Mouse (Mus musculus): ENCODE measurements around the gene Erbb3. TPM values are rescaled to one million over a fixed set of nuclear protein-coding genes. Genes with fewer than 3 reads are reported as not detected.

Erbb3 gene
- polyA plus RNA-seq, 1 experiment from 2014 or later: 22.3 TPM

GRCm38 (mm10) chr10:128578330-128578729 is 11.1 kb downstream of the Erbb3 start:
- WGBS: 58% methylated on average over 11 of the region's 11 CpGs
- no peaks in the 10 kb centered on the region for H3K9me3 ChIP-seq (ENCODE audit: control insufficient read depth)
- TF ChIP-seq CTCF (IDR thresholded peaks at IDR 0.05; ENCODE audit: low read depth): no peak
- no peak overlapping the region for H3K4me2 ChIP-seq (replicated peaks; ENCODE audit: low read depth)
- H3K27me3 ChIP-seq (replicated peaks; ENCODE audit: control insufficient read depth, insufficient read depth, low read length): no peaks in the 10 kb centered on the region
- H3K9ac ChIP-seq (ENCODE audit: low read depth, low read length): no peak overlapping the region
- H3K27ac ChIP-seq (ENCODE audit: low read depth, low read length): 0 out of 2 replicates have a peak overlapping the region, but pooled peaks have one; percentile 35
- no peak overlapping the region for H3K4me3 ChIP-seq (ENCODE audit: low read depth, low read length)
- ATAC-seq: no peak
- H3K36me3 ChIP-seq (ENCODE audit: control insufficient read depth, insufficient read depth): peaks cover 66% of the 10 kb centered on the region
- 0 out of 2 replicates have a peak, but pooled peaks cover 5% of the 10 kb centered on the region for H3K4me1 ChIP-seq (replicated peaks; ENCODE audit: control insufficient read depth, insufficient read depth, low read length)

GRCm38 (mm10) chr10:128575063-128575462 is 14.4 kb downstream of the Erbb3 start:
- ATAC-seq: no peak
- no peak overlapping the region for H3K27ac ChIP-seq (ENCODE audit: low read depth, low read length)
- peaks cover 76% of the 10 kb centered on the region for H3K36me3 ChIP-seq (ENCODE audit: control insufficient read depth, insufficient read depth)
- H3K4me3 ChIP-seq (ENCODE audit: low read depth, low read length): no peak overlapping the region
- TF ChIP-seq CTCF (IDR thresholded peaks at IDR 0.05; ENCODE audit: low read depth): peak; percentile 65
- no peaks in the 10 kb centered on the region for H3K27me3 ChIP-seq (replicated peaks; ENCODE audit: control insufficient read depth, insufficient read depth, low read length)
- 0 out of 2 replicates have a peak, but pooled peaks cover 4% of the 10 kb centered on the region for H3K4me1 ChIP-seq (replicated peaks; ENCODE audit: control insufficient read depth, insufficient read depth, low read length)
- 94% methylated on average over 2 of the region's 2 CpGs for WGBS
- H3K9ac ChIP-seq (ENCODE audit: low read depth, low read length): no peak overlapping the region
- H3K9me3 ChIP-seq (ENCODE audit: control insufficient read depth): no peaks in the 10 kb centered on the region
- no peak overlapping the region for H3K4me2 ChIP-seq (replicated peaks; ENCODE audit: low read depth)

GRCm38 (mm10) chr10:128565788-128566531 is 23.5 kb downstream of the Erbb3 start, which contains the start of gene Pa2g4:
Pa2g4 (minus strand) TSS chr10:128565987.
- Histone ChIP-seq H3K9ac (ENCODE audit: low read depth, low read length) (peak within 1 kb of the TSS; percentile 84), H3K36me3 (ENCODE audit: control insufficient read depth, insufficient read depth) (peaks cover 46% of the 10 kb centered on the region), H3K4me1 (replicated peaks; ENCODE audit: control insufficient read depth, insufficient read depth, low read length) (no peaks in the 10 kb centered on the region), H3K27me3 (replicated peaks; ENCODE audit: control insufficient read depth, insufficient read depth, low read length) (no peaks in the 10 kb centered on the region), H3K27ac (ENCODE audit: low read depth, low read length) (peak within 1 kb of the TSS; percentile 90), H3K4me3 (ENCODE audit: low read depth, low read length) (peak within 1 kb of the TSS; percentile 86), H3K9me3 (ENCODE audit: control insufficient read depth) (no peaks in the 10 kb centered on the region), H3K4me2 (replicated peaks; ENCODE audit: low read depth) (peak within 1 kb of the TSS; percentile 91)
- peak; percentile 96 for ATAC-seq
- peak; percentile 37 for TF ChIP-seq CTCF (IDR thresholded peaks at IDR 0.05; ENCODE audit: low read depth)
- WGBS: under 1% methylated on average over 58 of the region's 58 CpGs

- peak overlapping the region; percentile 84 for H3K9ac ChIP-seq (ENCODE audit: low read depth, low read length)
- H3K4me1 ChIP-seq (replicated peaks; ENCODE audit: control insufficient read depth, insufficient read depth, low read length): no peaks in the 10 kb centered on the region
- WGBS: under 1% methylated on average over 44 of the region's 46 CpGs
- peaks cover 46% of the 10 kb centered on the region for H3K36me3 ChIP-seq (ENCODE audit: control insufficient read depth, insufficient read depth)
- H3K9me3 ChIP-seq (ENCODE audit: control insufficient read depth): no peaks in the 10 kb centered on the region
- H3K4me2 ChIP-seq (replicated peaks; ENCODE audit: low read depth): peak overlapping the region; percentile 91
- peak overlapping the region; percentile 86 for H3K4me3 ChIP-seq (ENCODE audit: low read depth, low read length)
- no peaks in the 10 kb centered on the region for H3K27me3 ChIP-seq (replicated peaks; ENCODE audit: control insufficient read depth, insufficient read depth, low read length)
- no peak for TF ChIP-seq CTCF (IDR thresholded peaks at IDR 0.05; ENCODE audit: low read depth)
- ATAC-seq: peak; percentile 20; the same call in 1 of the 2 replicates
- H3K27ac ChIP-seq (ENCODE audit: low read depth, low read length): peak overlapping the region; percentile 90
Measured at GRCm38 (mm10) chr10:128565206-128565787, 24.2 kb downstream of the Erbb3 start.

- no peak overlapping the region for H3K4me3 ChIP-seq (ENCODE audit: low read depth, low read length)
- no peak for ATAC-seq
- WGBS: 80% methylated on average over 6 of the region's 6 CpGs
- H3K4me1 ChIP-seq (replicated peaks; ENCODE audit: control insufficient read depth, insufficient read depth, low read length): no peaks in the 10 kb centered on the region
- H3K27ac ChIP-seq (ENCODE audit: low read depth, low read length): no peak overlapping the region
- H3K4me2 ChIP-seq (replicated peaks; ENCODE audit: low read depth): no peak overlapping the region
- no peak overlapping the region for H3K9ac ChIP-seq (ENCODE audit: low read depth, low read length)
- no peak for TF ChIP-seq CTCF (IDR thresholded peaks at IDR 0.05; ENCODE audit: low read depth)
- H3K36me3 ChIP-seq (ENCODE audit: control insufficient read depth, insufficient read depth): peaks cover 48% of the 10 kb centered on the region
- no peaks in the 10 kb centered on the region for H3K9me3 ChIP-seq (ENCODE audit: control insufficient read depth)
- H3K27me3 ChIP-seq (replicated peaks; ENCODE audit: control insufficient read depth, insufficient read depth, low read length): no peaks in the 10 kb centered on the region
Measured at GRCm38 (mm10) chr10:128563544-128563943, 25.9 kb downstream of the Erbb3 start.

- Histone ChIP-seq H3K4me3 (ENCODE audit: low read depth, low read length) (no peak overlapping the region), H3K4me1 (replicated peaks; ENCODE audit: control insufficient read depth, insufficient read depth, low read length) (no peaks in the 10 kb centered on the region), H3K4me2 (replicated peaks; ENCODE audit: low read depth) (no peak overlapping the region), H3K27ac (ENCODE audit: low read depth, low read length) (no peak overlapping the region), H3K27me3 (replicated peaks; ENCODE audit: control insufficient read depth, insufficient read depth, low read length) (no peaks in the 10 kb centered on the region), H3K36me3 (ENCODE audit: control insufficient read depth, insufficient read depth) (peaks cover 47% of the 10 kb centered on the region), H3K9me3 (ENCODE audit: control insufficient read depth) (no peaks in the 10 kb centered on the region), H3K9ac (ENCODE audit: low read depth, low read length) (no peak overlapping the region)
- 85% methylated on average over 6 of the region's 6 CpGs for WGBS
- ATAC-seq: no peak
- TF ChIP-seq CTCF (IDR thresholded peaks at IDR 0.05; ENCODE audit: low read depth): no peak
Measured at GRCm38 (mm10) chr10:128556963-128557362, 32.5 kb downstream of the Erbb3 start.
